Mouse (Mus musculus) lung, postnatal 14 days (tissue): ENCODE data around the gene Cope.

Experiments used
- DNase-seq: peaks from one replicate; pipeline ENCODE4 v3.0.0; 2021

The Cope gene

DNA sequence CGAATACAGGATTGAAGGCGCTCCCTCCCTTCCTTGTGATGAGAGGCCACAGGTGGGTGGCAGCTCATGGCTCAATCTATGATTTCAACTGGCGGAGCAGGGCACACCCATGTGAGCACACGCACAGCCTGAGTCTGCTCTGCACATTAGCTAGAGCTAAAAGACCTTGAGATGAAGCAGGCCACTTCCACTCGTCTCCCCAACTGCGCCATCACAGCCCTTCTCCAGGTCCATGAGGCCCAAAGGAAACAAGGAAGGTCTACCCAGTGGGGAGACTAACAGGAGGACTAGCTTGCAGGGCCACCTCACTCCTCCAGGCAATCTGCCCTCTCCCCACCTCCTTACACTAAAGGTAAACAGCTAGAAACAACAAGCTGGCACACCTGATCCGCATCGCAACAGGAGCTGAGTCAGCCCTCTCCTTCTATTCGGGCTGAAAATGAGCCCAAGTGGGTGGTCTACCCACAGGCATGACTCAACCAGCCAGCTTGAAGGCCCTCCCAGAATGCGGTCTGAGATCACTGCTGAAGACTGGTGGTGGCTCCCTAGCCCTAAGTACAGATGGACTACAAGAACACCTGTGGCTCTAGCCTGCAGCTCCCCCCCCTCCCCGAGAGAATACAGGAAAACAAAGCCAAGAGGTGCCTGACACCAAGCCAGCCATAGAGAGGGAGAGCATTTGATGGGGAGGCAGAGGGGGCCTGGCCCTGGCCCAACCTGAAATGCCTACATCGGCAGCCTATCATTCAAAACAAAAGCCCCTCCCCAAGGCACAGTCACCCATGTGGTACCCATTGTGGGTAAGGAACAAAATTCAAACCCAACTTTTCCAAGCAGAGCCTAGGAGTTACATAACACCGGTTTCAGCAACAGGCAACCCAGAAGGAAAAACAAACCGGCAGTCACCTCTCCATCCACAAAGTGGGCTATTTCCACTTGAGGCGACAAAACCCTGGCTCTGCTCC is 49.0 kb downstream of the Cope start:
- no peak for DNase-seq

DNA sequence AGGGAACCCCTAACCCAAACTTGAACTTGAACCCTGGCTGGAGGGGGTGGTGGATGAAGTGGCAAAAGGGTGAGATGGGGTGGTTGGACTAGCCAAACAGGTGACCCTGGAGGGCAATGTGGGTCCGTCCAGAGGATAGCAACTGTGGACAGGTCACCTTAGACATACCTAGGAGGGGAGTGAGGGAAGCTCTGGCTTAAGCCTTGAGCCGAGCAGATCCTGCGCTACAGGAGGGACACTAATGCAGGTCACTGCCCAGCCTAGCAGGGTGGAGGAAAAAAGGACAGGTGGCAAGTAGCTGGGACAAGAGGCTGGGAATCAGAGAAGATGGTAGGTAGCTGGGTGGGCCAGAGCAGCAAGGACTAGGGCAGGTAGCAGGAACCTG is 49.7 kb downstream of the Cope start:
- no peak for DNase-seq

DNA sequence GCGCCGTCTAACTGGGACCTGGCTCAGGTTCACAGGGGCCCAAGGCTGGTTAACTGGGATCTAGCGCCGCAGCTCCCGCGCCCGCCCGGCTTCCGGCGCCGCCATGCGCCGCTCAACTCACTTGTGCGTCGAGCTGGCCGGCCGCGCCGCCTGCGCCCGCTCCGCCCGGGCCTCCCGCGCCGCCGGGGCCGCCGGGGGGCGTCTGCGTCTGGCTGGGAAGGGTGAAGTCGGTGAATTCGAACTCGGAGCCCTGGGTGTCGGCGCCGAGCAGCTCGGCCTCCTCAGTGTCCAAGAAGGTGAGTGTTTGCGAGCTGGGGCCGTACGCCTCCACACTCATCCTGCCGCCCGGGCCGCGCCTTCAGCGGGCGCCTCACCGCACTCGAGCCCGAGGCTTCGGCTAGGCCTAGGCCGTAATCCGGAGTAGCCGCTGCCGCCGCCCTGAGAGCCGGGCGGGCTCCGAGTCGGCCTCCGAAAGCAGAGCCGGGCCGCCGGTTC is 50.4 kb downstream of the Cope start:
- DNase-seq: no peak

DNA sequence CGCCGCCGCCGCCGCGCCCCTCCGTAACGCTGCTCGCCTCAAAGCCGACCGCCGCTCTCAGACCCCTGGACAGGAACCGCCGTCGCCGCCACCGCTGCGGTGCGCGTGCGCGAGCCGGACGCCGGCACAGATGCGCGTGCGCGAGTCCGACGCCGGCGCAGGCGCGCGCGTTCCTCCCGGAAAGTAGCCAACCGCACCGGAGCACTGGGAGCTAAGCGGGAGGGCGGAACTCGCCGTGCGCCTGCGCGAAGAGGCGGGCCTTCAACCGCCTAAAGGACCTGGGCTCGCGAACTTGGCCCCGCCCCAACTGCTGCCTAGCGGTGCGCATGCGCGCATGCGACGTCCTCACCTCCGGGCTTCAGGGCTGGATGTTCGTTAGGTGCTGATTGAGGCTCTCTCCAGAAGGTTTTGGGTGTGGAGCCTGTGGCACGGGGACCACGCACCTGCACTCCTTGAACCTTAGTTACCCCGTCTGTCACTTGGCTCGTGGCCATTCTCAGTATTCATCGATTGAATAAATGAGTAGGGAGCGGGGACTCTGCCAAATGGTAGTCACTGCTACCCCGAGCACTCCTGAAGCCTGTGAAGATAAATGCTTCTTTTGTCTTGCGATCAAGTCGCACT is 51.0 kb downstream of the Cope start, which contains the start of gene Upf1:
Upf1 (minus strand) TSS at position 85 of the 624 bp plus-strand sequence.
- peak; percentile 100 for DNase-seq

DNA sequence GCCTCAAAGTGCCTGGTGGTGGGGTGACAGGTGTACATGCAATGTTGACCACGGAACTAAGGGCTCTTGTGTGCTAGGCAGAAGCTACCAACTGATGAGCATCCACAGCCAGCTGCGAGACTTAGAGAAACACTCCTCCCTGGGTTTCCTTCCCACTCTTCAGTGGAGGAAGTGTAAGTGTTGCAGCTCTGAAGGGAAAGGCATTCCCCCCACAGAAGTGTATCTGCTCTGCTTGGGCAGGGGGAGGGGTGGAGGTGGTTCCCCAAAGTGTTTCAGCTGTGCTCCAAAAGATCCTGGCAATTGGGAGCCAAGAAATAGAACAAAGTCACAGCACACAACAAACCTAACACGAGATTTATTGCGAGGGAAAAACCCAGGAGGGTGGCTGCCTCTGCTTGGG is 51.7 kb downstream of the Cope start:
- DNase-seq: no peak

DNA sequence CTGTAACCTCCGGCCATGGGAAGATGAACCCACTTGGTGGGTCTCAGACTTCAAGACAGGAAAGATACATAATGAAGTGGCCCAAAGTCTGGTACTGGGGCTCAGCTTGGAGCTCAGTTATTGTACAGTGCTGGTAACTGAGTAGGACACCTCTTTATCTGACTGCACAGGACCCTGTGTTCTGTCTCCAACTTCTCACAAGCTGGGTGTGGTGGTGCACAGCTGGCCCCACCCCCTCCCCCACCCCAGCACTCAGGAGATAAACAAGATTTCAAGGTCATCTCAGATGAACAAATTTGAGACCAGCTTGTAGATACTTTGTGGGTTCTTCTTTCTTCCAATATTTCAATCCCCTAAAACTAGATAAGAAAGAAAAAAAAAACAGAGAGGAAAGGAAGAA is 53.8 kb downstream of the Cope start:
- DNase-seq: no peak

DNA sequence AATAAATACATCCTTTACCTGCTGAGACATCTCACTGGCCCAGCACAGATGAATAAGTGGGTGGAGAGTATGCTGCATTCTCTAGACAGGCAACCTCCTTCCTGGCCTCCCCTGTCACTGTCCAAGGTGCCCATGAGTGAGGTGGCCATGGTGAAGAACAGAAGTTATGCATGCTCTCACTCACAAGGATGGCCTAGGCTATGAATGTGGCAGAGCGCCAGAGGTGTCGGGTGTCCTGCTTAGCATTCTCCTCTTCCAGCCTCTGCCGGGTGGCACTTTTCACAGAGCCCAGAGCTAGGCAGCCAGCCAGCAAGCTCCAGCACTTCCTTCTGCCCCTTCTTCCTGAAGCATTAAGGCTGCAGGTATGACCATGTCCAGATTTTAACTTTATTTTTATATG is 57.1 kb downstream of the Cope start:
- DNase-seq: no peak

DNA sequence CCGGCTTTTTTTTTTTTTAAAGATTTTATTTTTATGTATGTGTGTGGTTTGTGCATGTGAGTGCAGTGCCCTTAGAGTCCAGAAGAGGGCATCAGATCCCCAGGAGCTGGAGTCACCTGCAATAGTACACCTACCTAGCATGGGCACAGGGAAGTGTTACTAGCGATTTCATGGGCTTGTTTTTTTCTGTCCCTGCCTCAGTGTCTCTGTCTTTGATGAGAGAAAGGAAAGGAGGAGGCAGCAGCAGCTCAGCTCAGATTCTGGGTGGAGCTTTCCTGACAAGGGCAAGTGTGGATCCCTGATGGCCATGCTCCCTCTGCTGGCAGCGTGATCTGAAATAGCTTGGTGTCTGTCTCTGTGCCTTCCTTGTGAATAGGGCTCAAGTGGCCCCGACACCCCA is 58.5 kb downstream of the Cope start:
- no peak for DNase-seq

DNA sequence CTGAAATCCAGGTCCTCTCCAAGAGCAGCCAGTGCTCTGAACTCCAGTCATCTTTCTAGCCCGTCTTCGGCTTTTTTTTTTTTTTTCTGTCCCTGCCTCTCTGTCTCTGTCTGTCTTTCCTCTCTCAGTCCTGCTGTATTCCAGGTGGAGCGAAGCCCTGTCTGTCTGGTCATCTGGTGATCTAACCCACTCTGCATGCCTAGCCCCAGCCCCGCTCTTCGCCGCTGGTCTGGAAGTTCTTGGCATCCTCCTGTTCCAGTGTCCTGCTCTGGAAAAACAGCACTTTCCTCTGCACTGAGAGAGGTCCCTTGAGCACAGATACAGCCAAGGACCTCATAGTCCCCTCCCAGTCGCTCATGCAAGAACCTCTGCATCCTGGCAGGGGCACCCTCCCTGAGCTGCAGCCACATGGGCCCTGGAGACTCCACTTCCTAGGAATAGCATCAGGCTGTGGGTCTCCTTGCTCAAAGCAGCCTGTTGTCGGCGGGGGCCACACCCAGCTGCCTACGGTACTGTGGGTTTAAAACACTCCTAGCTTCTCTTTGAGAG is 59.2 kb downstream of the Cope start:
- no peak for DNase-seq
